Mouse (Mus musculus) gastrocnemius, postnatal 14 days (tissue): ENCODE measurements around the gene Hcn4. TPM values are rescaled to one million over a fixed set of nuclear protein-coding genes. Genes with fewer than 3 reads are reported as not detected.

Experiments
- DNase-seq: peaks from one replicate; pipeline ENCODE4 v3.0.0; 2021; ENCODE audit warnings: mixed read lengths
- intact Hi-C: fragments of 180-260 bp; cut with DNase I; formaldehyde crosslinking; loops from one replicate; pipeline ENCODE4 v1.15.1; 2025; ENCODE audit warnings: low total_unique reads
- long read RNA-seq, 2 experiments: library from polyadenylated mRNA; stranded (forward); transcript quantifications; one replicate each; pipeline ENCODE4 v2.0.0; 2021
- total RNA-seq, 2 experiments: library from RNA; stranded (reverse); gene quantifications; 2 replicates each; pipeline ENCODE4 v1.2.3; 2021

Hcn4 gene
- under 1 TPM; 0.13 to 0.76 TPM for total RNA-seq
- long read RNA-seq, experiment 1 = 0 reads
- long read RNA-seq, experiment 2 = 0 reads

DNA sequence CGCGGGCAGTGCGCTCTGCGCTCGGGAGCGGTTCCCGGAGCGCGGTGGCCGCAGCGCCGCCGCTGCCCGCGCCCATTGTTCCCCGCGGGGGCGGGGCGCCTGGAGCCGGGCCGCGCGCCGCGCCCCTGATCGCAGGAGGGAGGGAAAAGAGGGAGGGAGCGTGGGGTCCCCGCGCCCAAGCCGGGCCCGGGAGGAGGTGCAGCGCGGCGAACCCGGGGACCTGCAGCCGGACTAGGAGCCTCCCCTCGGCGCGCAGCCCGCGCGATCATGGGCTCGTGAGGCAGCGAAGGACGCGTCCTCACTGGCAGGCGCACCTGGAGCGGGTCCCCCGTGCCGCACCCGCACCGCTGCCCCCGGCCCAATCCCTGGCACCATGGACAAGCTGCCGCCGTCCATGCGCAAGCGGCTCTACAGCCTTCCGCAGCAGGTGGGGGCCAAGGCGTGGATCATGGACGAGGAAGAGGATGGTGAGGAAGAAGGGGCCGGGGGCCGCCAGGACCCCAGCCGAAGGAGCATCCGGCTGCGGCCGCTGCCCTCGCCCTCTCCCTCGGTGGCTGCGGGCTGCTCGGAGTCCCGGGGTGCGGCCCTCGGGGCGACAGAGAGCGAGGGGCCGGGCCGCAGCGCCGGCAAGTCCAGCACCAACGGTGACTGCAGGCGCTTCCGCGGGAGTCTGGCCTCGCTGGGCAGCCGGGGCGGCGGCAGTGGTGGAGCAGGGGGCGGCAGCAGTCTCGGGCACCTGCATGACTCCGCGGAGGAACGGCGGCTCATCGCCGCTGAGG, at the start of gene Hcn4:
Gene Hcn4 (plus strand): TSS at position 274 of the 779 bp plus-strand sequence.
- DNase-seq = peak; percentile 13
- intact Hi-C loops = no loop called here

GRCm38 (mm10) chr9:58774761-58775160, 48.5 kb upstream of the Hcn4 start:
- no peak for DNase-seq
- intact Hi-C loops = no loop called here

- no peak for DNase-seq
- intact Hi-C loops = no loop called here
Observed at GRCm38 (mm10) chr9:58775363-58775762, 47.8 kb upstream of the Hcn4 start.

- no peak for DNase-seq
- intact Hi-C loops = no loop called here
Observed at GRCm38 (mm10) chr9:58789476-58789875, 33.7 kb upstream of the Hcn4 start.

DNA sequence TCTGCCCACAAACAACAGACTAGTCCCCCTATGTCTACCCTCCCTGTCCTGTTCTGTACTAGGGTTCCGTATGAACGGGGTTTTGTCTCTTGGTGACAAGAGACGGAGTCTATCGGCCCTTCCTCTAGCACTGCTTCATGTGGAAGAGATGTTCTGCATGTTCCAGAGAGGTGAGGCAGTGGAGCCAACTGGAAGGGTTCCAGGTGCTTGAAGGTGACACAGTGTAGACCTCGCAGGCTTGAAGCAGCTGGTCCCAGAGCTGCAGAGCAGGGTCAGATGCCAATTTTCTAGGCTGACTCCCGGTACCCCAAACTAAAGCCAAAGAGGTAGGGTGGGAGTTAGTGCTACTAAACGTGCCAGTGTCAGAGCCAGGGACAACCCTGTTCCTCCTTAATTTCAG, 25.1 kb upstream of the Hcn4 start:
- no peak for DNase-seq
- intact Hi-C loops = no loop called here

GRCm38 (mm10) chr9:58801441-58801840, 21.8 kb upstream of the Hcn4 start:
- DNase-seq = no peak
- intact Hi-C loops = no loop called here

- intact Hi-C loops = no loop called here
- no peak for DNase-seq
Observed at GRCm38 (mm10) chr9:58802294-58802693, 20.9 kb upstream of the Hcn4 start.

- intact Hi-C loops = no loop called here
- no peak for DNase-seq
Observed at GRCm38 (mm10) chr9:58802802-58803201, 20.4 kb upstream of the Hcn4 start.

DNA sequence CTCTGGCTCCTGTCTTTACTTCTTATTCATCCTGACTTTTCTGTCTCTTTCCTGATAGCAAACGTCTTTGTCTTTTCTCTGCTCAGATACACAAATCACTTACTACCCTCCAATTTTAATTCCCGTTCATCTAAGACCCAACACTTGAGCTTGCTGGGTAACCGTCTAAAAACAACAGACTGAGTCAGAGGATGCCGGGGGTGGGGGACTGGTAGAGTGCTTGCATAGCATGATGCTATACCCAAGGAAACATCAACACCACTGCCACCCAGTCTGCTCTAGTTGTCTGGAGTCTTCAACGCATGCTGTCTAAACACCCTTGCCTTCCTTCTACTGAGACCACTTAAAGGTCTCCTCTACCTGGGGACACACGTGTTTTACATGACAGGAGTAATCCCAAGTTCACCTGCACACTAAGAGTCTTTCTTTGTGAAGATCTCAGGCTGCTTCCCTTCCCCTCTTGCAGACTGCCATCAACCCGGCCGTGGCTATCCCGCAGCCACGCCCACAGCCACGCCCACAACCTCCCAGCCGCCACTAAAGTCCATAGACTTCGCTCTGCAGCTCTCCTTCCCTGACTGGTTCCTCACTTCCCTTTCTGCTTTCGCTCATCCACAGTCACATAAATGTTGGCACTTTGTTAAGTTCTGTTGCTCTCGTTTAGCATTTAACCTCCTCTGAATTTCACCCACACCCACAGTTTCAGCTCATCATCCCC, 17.5 kb upstream of the Hcn4 start:
- DNase-seq = peak; percentile 77
- intact Hi-C loops = no loop called here

DNA sequence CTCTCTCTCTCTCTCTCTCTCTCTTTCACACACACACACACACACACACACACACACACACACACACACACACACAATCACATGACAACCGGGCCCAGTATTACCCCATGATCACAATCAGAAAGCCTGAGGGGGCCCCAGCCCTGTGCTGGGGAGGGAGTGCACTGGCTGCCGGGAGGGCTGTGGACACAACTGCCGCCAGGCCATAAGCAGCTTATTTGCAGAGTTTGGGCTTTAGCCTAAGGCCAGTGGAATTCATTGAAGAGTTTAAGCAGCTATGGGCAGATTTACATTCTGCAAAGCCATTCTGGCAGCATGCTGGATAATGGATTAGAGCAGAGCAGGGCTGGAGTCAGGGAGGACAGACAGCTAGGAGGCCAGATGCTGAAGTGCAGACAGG, 12.0 kb upstream of the Hcn4 start:
- DNase-seq = no peak
- intact Hi-C loops = no loop called here

GRCm38 (mm10) chr9:58815552-58816260, 7.5 kb upstream of the Hcn4 start:
- DNase-seq = no peak

DNA sequence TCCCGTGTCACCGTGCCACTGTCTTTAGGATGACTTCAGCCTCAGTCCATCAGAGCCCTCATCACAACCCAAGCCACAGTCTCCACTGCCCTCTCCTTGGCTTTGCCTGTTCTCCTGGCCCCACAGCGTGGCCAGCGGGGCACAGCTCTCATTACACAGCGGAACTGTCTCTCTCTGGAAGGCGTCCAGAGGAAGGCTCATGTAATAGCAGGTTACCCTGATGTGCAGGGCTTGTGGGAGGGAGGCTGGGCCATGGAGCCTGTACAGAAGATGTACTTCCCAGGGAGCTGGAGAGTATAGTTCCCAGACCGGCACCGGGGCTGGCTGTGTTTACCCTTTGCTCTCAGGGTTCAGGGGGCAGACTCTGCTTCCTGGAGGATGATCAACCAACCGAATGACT, 6.8 kb upstream of the Hcn4 start:
- no peak for DNase-seq
- intact Hi-C loops = no loop called here

More at GRCm38 (mm10) chr9:58815552-58816260, 7.5 kb upstream of the Hcn4 start:
- intact Hi-C loops = no loop called here

DNA sequence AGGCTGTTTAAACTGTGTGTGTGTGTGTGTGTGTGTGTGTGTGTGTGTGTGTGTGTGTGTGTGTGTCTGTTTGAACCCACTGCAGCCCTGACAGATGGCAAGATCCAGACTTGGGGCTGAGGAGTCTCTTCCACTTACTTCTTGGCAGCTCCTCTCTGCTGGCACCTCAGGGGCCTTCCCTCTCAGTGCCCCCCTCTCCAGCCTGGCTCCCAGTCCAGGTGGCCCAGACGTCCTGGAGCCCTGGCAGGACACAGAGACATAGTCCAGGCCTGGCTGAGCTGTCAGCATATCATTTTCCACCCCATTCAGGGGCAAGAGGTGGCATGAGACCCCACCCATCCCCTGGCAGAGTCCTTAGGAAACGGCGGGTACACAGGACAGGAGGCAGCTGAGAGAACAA, 5.5 kb upstream of the Hcn4 start:
- DNase-seq = no peak
- intact Hi-C loops = no loop called here

GRCm38 (mm10) chr9:58822431-58823091, 651 bp upstream of the Hcn4 start:
- intact Hi-C loops = no loop called here
- DNase-seq = peak; percentile 12

- intact Hi-C loops = no loop called here
- no peak for DNase-seq
Observed at GRCm38 (mm10) chr9:58823918-58824215, 655 bp downstream of the Hcn4 start.

- intact Hi-C loops = no loop called here
- no peak for DNase-seq
Observed at GRCm38 (mm10) chr9:58829627-58830026, 6.4 kb downstream of the Hcn4 start.

DNA sequence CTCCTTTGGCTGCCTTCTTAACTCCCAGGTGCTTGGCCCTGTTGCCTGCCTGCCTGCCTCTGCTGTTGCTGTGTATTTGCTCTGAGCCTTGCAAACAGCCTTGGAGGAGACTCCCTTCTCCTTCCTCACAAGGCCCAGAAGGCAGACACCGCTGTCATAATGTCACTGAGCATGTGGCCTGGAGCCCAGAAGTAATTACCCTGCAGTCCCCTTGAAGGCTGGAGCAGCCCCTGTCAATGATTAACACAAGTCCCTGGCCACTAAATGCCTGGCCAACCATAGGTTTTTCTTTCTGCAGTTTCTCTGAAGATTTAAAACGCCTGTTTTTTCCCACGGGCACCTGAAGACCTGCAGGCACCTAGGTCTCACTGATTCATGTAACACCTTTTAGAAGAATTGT, 9.7 kb downstream of the Hcn4 start:
- no peak for DNase-seq
- intact Hi-C loops = no loop called here

- DNase-seq = no peak
- intact Hi-C loops = no loop called here
Observed at GRCm38 (mm10) chr9:58837174-58837573, 14.0 kb downstream of the Hcn4 start.

DNA sequence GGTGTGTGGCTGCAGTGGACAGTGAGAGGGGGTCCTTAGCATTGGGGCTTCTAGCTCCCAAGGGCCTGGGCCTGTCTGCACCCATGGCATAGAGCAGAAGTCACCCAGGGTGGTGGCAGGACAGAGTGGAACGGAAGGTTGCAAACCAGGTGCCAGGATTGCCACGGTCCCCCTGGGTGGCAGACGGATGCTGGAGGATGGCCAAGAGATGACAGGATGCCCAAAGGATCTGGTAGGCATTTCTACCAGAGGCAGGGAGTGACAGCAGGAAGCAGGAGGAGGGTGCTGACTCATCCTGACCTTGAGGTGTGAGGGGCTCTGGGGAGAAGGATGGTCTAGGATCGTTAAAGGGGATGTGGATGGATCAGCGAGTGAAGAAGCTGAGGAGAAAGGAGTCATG, 15.3 kb downstream of the Hcn4 start:
- intact Hi-C loops = no loop called here
- no peak for DNase-seq

GRCm38 (mm10) chr9:58841655-58842054, 18.4 kb downstream of the Hcn4 start:
- DNase-seq = peak; percentile 29
- intact Hi-C loops = no loop called here
